Mouse (Mus musculus) cerebellum, adult 11-12 months (tissue): ENCODE data around the gene Lrrc58.

ENCODE experiments used
- DNase-seq: peaks from one replicate; pipeline ENCODE4 v3.0.0; 2022

Lrrc58 gene

DNA sequence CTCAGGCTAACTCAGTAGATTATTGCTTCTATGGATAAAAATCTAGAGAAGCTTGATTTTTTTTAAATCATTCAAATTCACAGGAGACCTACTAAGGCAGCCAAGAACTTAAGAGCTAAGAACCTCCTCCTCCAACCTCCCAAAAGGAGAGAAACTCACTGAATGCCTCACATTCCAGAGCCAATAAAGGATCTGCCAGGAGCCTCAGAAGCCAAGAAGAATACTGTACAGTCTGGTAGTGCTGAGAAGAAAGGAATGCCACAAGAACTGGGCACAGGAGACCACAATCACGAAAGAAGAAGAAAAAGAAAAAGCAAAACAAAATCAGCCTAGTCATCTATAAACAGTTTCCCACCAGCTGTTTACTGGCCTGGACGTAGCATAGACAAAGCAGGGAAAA, 60.8 kb downstream of the Lrrc58 start:
- no peak for DNase-seq

GRCm38 (mm10) chr16:37929626-37930025, 61.4 kb downstream of the Lrrc58 start:
- DNase-seq: no peak

- no peak for DNase-seq
These were observed 66.7 kb downstream of the Lrrc58 start for GRCm38 (mm10) chr16:37934932-37935331.

DNA sequence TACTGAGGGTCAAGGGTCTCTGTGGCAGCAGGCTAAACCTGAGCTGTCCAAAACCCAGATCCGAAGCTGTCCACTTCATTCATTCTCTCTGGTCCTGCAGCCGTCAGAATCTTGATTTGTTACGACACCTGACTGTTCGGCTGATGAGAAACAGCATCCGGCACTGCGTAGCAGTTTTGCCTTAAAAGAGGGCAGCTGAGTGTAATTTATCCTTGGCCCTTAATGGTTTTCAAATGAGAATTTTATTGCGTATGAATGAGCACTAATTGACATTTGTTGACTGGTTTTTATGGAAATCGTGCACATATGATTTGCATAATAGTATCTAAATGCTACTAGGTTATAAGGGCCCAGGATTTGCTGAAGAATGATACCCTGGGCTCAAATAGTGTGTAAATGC, 69.1 kb downstream of the Lrrc58 start:
- DNase-seq: no peak
